Mouse (Mus musculus): ENCODE measurements around the gene Prdm11. TPM values are rescaled to one million over a fixed set of nuclear protein-coding genes. Genes with fewer than 3 reads are reported as not detected.

Gene Prdm11
- polyA plus RNA-seq, 1 experiment from 2014 or later = 4.6 TPM

GRCm38 (mm10) chr2:92975031-92975790 is 70.8 kb downstream of the Prdm11 start:
- WGBS = 69% methylated on average over 14 of the region's 14 CpGs
- Histone ChIP-seq H3K27ac (replicated peaks; ENCODE audit: low read depth, low read length) (no peak overlapping the region), H3K36me3 (ENCODE audit: control insufficient read depth, insufficient read depth, low read length) (peaks cover 96% of the 10 kb centered on the region), H3K4me1 (ENCODE audit: control insufficient read depth, insufficient read depth, low read length) (no peaks in the 10 kb centered on the region), H3K4me3 (ENCODE audit: low read depth, low read length) (no peak overlapping the region), H3K4me2 (ENCODE audit: low read depth, low read length) (no peak overlapping the region), H3K9ac (ENCODE audit: low read depth, low read length) (no peak overlapping the region), H3K9me3 (ENCODE audit: control insufficient read depth, low read length) (no peaks in the 10 kb centered on the region), H3K27me3 (replicated peaks; ENCODE audit: control insufficient read depth, insufficient read depth, low read length) (no peaks in the 10 kb centered on the region)
- DNase-seq (ENCODE audit: low spot score) (no peak), ATAC-seq (ENCODE audit: low read depth) (no peak)

- Histone ChIP-seq H3K4me3 (ENCODE audit: low read depth, low read length) (no peak overlapping the region), H3K9me3 (ENCODE audit: control insufficient read depth, low read length) (no peaks in the 10 kb centered on the region), H3K4me1 (ENCODE audit: control insufficient read depth, insufficient read depth, low read length) (no peaks in the 10 kb centered on the region), H3K27me3 (replicated peaks; ENCODE audit: control insufficient read depth, insufficient read depth, low read length) (no peaks in the 10 kb centered on the region), H3K27ac (replicated peaks; ENCODE audit: low read depth, low read length) (no peak overlapping the region), H3K36me3 (ENCODE audit: control insufficient read depth, insufficient read depth, low read length) (peaks cover 91% of the 10 kb centered on the region), H3K9ac (ENCODE audit: low read depth, low read length) (no peak overlapping the region), H3K4me2 (ENCODE audit: low read depth, low read length) (no peak overlapping the region)
- no peak for ATAC-seq (ENCODE audit: low read depth)
- no peak for DNase-seq (ENCODE audit: low spot score)
- 95% methylated on average over 20 of the region's 20 CpGs for WGBS
Measured at GRCm38 (mm10) chr2:92973646-92974045, 72.3 kb downstream of the Prdm11 start.

GRCm38 (mm10) chr2:92972071-92972470 is 73.9 kb downstream of the Prdm11 start:
- H3K4me1 ChIP-seq (ENCODE audit: control insufficient read depth, insufficient read depth, low read length) = peaks cover 9% of the 10 kb centered on the region
- no peak overlapping the region for H3K27ac ChIP-seq (replicated peaks; ENCODE audit: low read depth, low read length)
- H3K27me3 ChIP-seq (replicated peaks; ENCODE audit: control insufficient read depth, insufficient read depth, low read length) = no peaks in the 10 kb centered on the region
- DNase-seq (ENCODE audit: low spot score) = no peak
- no peak overlapping the region for H3K4me2 ChIP-seq (ENCODE audit: low read depth, low read length)
- no peaks in the 10 kb centered on the region for H3K9me3 ChIP-seq (ENCODE audit: control insufficient read depth, low read length)
- H3K4me3 ChIP-seq (ENCODE audit: low read depth, low read length) = no peak overlapping the region
- ATAC-seq (ENCODE audit: low read depth) = no peak
- peaks cover 77% of the 10 kb centered on the region for H3K36me3 ChIP-seq (ENCODE audit: control insufficient read depth, insufficient read depth, low read length)
- no peak overlapping the region for H3K9ac ChIP-seq (ENCODE audit: low read depth, low read length)
- WGBS = 90% methylated on average over 17 of the region's 17 CpGs

GRCm38 (mm10) chr2:92971536-92971935 is 74.4 kb downstream of the Prdm11 start:
- ATAC-seq (ENCODE audit: low read depth) (no peak), DNase-seq (ENCODE audit: low spot score) (no peak)
- H3K9me3 ChIP-seq (ENCODE audit: control insufficient read depth, low read length) = no peaks in the 10 kb centered on the region
- H3K27me3 ChIP-seq (replicated peaks; ENCODE audit: control insufficient read depth, insufficient read depth, low read length) = no peaks in the 10 kb centered on the region
- 94% methylated on average over 8 of the region's 8 CpGs for WGBS
- H3K4me2 ChIP-seq (ENCODE audit: low read depth, low read length) = no peak overlapping the region
- peaks cover 12% of the 10 kb centered on the region for H3K4me1 ChIP-seq (ENCODE audit: control insufficient read depth, insufficient read depth, low read length)
- H3K9ac ChIP-seq (ENCODE audit: low read depth, low read length) = no peak overlapping the region
- H3K4me3 ChIP-seq (ENCODE audit: low read depth, low read length) = no peak overlapping the region
- peaks cover 72% of the 10 kb centered on the region for H3K36me3 ChIP-seq (ENCODE audit: control insufficient read depth, insufficient read depth, low read length)
- no peak overlapping the region for H3K27ac ChIP-seq (replicated peaks; ENCODE audit: low read depth, low read length)

GRCm38 (mm10) chr2:92971069-92971468 is 74.9 kb downstream of the Prdm11 start:
- peaks cover 68% of the 10 kb centered on the region for H3K36me3 ChIP-seq (ENCODE audit: control insufficient read depth, insufficient read depth, low read length)
- 82% methylated on average over 9 of the region's 9 CpGs for WGBS
- H3K27me3 ChIP-seq (replicated peaks; ENCODE audit: control insufficient read depth, insufficient read depth, low read length) = no peaks in the 10 kb centered on the region
- H3K9me3 ChIP-seq (ENCODE audit: control insufficient read depth, low read length) = no peaks in the 10 kb centered on the region
- DNase-seq (ENCODE audit: low spot score) (no peak), ATAC-seq (ENCODE audit: low read depth) (no peak)
- H3K9ac ChIP-seq (ENCODE audit: low read depth, low read length) = no peak overlapping the region
- H3K4me1 ChIP-seq (ENCODE audit: control insufficient read depth, insufficient read depth, low read length) = peaks cover 12% of the 10 kb centered on the region
- H3K27ac ChIP-seq (replicated peaks; ENCODE audit: low read depth, low read length) = no peak overlapping the region
- H3K4me2 ChIP-seq (ENCODE audit: low read depth, low read length) = no peak overlapping the region
- H3K4me3 ChIP-seq (ENCODE audit: low read depth, low read length) = no peak overlapping the region

- H3K27ac ChIP-seq (replicated peaks; ENCODE audit: low read depth, low read length) = no peak overlapping the region
- no peak overlapping the region for H3K4me2 ChIP-seq (ENCODE audit: low read depth, low read length)
- H3K27me3 ChIP-seq (replicated peaks; ENCODE audit: control insufficient read depth, insufficient read depth, low read length) = no peaks in the 10 kb centered on the region
- peaks cover 42% of the 10 kb centered on the region for H3K36me3 ChIP-seq (ENCODE audit: control insufficient read depth, insufficient read depth, low read length)
- H3K9ac ChIP-seq (ENCODE audit: low read depth, low read length) = no peak overlapping the region
- no peaks in the 10 kb centered on the region for H3K9me3 ChIP-seq (ENCODE audit: control insufficient read depth, low read length)
- ATAC-seq (ENCODE audit: low read depth) (no peak), DNase-seq (ENCODE audit: low spot score) (no peak)
- peaks cover 12% of the 10 kb centered on the region for H3K4me1 ChIP-seq (ENCODE audit: control insufficient read depth, insufficient read depth, low read length)
- 45% methylated on average over 4 of the region's 4 CpGs for WGBS
- no peak overlapping the region for H3K4me3 ChIP-seq (ENCODE audit: low read depth, low read length)
Measured at GRCm38 (mm10) chr2:92967839-92968166, 78.2 kb downstream of the Prdm11 start.

GRCm38 (mm10) chr2:92967032-92967838 is 78.7 kb downstream of the Prdm11 start:
- ATAC-seq (ENCODE audit: low read depth) = peak; percentile 83
- DNase-seq (ENCODE audit: low spot score) = peak; percentile 61
- Histone ChIP-seq H3K27ac (replicated peaks; ENCODE audit: low read depth, low read length) (no peak overlapping the region), H3K27me3 (replicated peaks; ENCODE audit: control insufficient read depth, insufficient read depth, low read length) (no peaks in the 10 kb centered on the region), H3K4me3 (ENCODE audit: low read depth, low read length) (no peak overlapping the region), H3K9ac (ENCODE audit: low read depth, low read length) (no peak overlapping the region), H3K36me3 (ENCODE audit: control insufficient read depth, insufficient read depth, low read length) (peaks cover 36% of the 10 kb centered on the region), H3K9me3 (ENCODE audit: control insufficient read depth, low read length) (no peaks in the 10 kb centered on the region), H3K4me1 (ENCODE audit: control insufficient read depth, insufficient read depth, low read length) (peaks cover 12% of the 10 kb centered on the region), H3K4me2 (ENCODE audit: low read depth, low read length) (no peak overlapping the region)
- 28% methylated on average over 10 of the region's 10 CpGs for WGBS

GRCm38 (mm10) chr2:92966257-92966656 is 79.7 kb downstream of the Prdm11 start:
- no peaks in the 10 kb centered on the region for H3K27me3 ChIP-seq (replicated peaks; ENCODE audit: control insufficient read depth, insufficient read depth, low read length)
- no peak for ATAC-seq (ENCODE audit: low read depth)

More at GRCm38 (mm10) chr2:92966257-92966656, 79.7 kb downstream of the Prdm11 start:
- Histone ChIP-seq H3K4me2 (ENCODE audit: low read depth, low read length) (no peak overlapping the region), H3K36me3 (ENCODE audit: control insufficient read depth, insufficient read depth, low read length) (peaks cover 27% of the 10 kb centered on the region; the same call in 1 of the 2 replicates), H3K27ac (replicated peaks; ENCODE audit: low read depth, low read length) (no peak overlapping the region), H3K9me3 (ENCODE audit: control insufficient read depth, low read length) (no peaks in the 10 kb centered on the region), H3K4me3 (ENCODE audit: low read depth, low read length) (no peak overlapping the region), H3K4me1 (ENCODE audit: control insufficient read depth, insufficient read depth, low read length) (peaks cover 12% of the 10 kb centered on the region), H3K9ac (ENCODE audit: low read depth, low read length) (no peak overlapping the region)
- WGBS = 58% methylated on average over 7 of the region's 8 CpGs
- DNase-seq (ENCODE audit: low spot score) = no peak
